Mouse (Mus musculus) spleen, adult 2 months (tissue): ENCODE measurements at regions not wholly inside any gene's neighbourhood (a gene's known extent, or its start where the extent isn't known, plus 50 kb on each side); places are given as distances from the start of the nearest gene placed in this dataset.

Source experiments
- CTCF ChIP-seq: fragments of 200-500 bp; IDR thresholded peaks from 2 replicates; pipeline ENCODE4 v1.5.1; 2011; ENCODE audit warnings: mild to moderate bottlenecking, inconsistent platforms; ENCODE audit not compliant: insufficient read depth, insufficient read length, insufficient replicate concordance; ENCODE audit errors: extremely low read depth
- POLR2A ChIP-seq: fragments of 200-500 bp; IDR thresholded peaks from 2 replicates; pipeline ENCODE4 v1.6.1; 2011; ENCODE audit warnings: low read depth, low read length, inconsistent platforms

DNA sequence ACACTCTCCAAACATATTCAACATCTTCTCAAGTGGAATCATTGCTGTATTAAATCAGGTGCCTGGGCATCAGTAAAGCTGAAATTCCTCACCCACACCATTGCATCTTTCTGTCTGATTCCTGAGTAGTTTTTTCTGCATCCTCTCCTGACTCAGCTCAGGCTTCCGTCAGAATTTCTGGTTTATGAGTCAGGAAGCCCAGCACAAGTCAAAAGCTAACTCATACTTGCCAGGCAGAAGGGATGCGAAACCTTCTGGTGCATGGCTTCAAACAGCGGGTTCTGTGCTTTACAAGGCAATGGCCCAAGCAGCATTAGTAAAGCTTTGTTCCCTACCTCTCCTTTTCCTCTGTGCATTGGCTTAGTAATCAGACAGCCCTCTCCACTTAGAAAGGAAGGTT lies 155.7 kb upstream of the Ccdc122 start:
- no peak for TF ChIP-seq CTCF
- no peak for TF ChIP-seq POLR2A
